Mouse (Mus musculus): ENCODE measurements around the gene Plcd3. TPM values are rescaled to one million over a fixed set of nuclear protein-coding genes. Genes with fewer than 3 reads are reported as not detected.

Gene Plcd3
- polyA plus RNA-seq, 1 experiment: 0.18 TPM

DNA sequence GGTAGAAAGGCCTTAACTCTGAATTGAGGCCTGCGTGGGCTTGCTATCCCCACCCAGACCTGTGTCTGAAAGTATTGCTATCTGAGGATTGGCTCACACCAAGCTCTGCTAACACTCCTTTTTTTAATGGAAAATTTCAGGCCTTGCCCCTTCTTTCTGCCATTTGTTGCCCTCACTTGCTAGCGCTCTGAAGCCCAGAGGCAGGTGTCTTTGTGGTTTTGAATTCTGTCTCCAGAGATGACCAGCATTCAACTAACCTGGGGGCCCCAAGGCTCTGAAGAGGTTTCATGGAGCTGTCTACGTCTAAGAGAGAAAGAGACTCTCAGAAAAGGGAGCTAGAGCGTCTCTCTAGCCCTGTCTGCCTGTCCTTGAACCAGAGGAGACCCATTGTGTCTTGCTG lies 33.2 kb downstream of the Plcd3 start:
- TF ChIP-seq GATA1 (IDR thresholded peaks at IDR 0.05; ENCODE audit: borderline replicate concordance, low read length) (no peak), FLI1 (IDR thresholded peaks at IDR 0.05; ENCODE audit: low read length) (no peak)
- Histone ChIP-seq H3K4me1 (no peaks in the 10 kb centered on the region), H3K4me3 (replicated peaks) (no peak overlapping the region), H3K27me3 (replicated peaks) (no peaks in the 10 kb centered on the region), H3K9me3 (no peaks in the 10 kb centered on the region), H3K36me3 (replicated peaks; ENCODE audit: low read length) (peaks cover 84% of the 10 kb centered on the region)

DNA sequence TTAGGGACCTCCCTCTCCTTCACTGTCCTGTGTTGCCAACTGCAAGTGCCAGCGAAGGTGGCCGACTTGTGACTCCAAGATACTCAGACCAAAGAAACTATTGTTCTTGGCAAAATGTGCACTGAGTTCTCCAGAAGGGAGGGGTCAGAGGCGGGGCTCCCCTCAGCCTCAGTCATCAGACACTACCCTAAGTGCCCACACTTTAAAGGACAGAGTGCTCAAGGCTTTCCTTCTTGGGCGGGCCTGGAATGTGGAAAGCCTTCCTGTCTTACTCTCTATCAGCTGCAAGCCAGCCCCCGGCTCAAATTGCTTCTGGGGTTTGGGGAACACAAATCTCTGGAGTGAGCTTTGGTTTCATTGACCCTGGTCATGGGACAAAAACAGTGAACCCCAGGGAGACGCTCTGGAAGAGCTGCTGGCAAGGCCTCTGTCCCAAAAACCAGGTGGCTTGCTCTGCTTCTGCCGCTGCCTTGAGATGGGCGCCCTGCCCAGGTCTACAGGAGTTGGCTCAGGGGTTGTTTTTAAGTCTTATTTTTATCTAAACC lies 33.9 kb downstream of the Plcd3 start:
- H3K9me3 ChIP-seq: no peaks in the 10 kb centered on the region
- TF ChIP-seq FLI1 (IDR thresholded peaks at IDR 0.05; ENCODE audit: low read length) (no peak), GATA1 (IDR thresholded peaks at IDR 0.05; ENCODE audit: borderline replicate concordance, low read length) (no peak)

DNA sequence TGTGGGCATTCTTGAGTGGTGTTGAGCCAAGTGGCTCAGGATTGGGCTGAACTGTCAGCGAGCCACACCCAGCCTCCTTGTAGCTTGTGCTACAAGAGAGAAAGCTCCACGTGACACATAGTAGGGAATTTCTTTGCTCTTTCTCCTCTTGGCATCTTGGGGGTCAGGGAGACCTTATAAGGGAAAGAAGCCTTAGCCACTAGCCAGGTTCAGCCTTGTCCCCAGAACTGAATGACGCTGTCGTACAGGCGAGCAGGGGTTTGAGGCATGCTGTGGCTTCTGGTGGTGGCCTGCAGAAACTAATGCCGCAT lies 34.5 kb downstream of the Plcd3 start:
- Histone ChIP-seq H3K4me3 (replicated peaks) (no peak overlapping the region), H3K27me3 (replicated peaks) (no peaks in the 10 kb centered on the region), H3K4me1 (no peaks in the 10 kb centered on the region), H3K9me3 (no peaks in the 10 kb centered on the region), H3K36me3 (replicated peaks; ENCODE audit: low read length) (peaks cover 95% of the 10 kb centered on the region)
- TF ChIP-seq FLI1 (IDR thresholded peaks at IDR 0.05; ENCODE audit: low read length) (no peak), GATA1 (IDR thresholded peaks at IDR 0.05; ENCODE audit: borderline replicate concordance, low read length) (no peak)

More for the DNA sequence above, 33.9 kb downstream of the Plcd3 start:
- no peaks in the 10 kb centered on the region for H3K4me1 ChIP-seq
- H3K36me3 ChIP-seq (replicated peaks; ENCODE audit: low read length): peaks cover 90% of the 10 kb centered on the region
- no peak overlapping the region for H3K4me3 ChIP-seq (replicated peaks)
- no peaks in the 10 kb centered on the region for H3K27me3 ChIP-seq (replicated peaks)

DNA sequence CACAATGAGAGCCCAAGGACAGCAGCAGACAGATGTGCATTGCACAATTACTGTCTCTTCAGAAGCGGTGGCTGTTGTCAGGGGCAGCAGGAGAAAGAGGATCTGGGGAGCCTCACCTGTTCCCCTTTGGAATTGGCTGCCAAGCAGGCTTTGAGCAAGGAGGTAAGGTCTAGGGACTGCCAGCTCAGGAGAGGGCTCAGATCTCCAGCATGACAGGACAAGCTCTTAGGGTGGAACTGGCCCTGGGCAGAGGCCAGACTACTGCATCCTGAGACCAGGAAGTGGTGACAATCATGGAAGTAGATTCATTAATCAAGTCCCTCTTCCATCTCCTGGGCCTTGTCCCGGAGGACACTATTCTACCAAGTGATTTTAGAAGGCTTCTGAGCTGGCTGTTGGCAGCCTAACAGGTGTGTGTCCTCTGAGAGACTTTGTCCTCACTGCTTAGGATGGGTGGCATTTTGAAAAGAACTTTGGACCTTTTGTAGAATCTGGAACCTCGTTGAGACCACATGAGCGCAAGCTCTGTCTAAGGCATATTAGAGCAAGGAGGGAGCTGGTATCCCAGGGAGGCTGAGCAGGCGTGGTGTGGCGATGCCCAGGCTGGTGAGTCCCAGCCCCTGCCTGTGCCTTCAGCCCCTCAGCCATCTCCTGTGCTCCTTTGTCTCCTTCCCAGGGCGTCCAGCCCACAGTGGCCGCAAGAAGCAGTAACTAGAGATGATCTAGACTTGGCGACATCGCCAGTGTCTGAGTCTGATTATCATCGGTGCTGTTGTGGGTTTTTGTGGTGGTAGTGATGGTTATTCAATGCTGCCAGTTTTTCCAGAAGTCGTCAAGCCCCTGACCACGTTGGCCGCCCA lies 35.0 kb downstream of the Plcd3 start:
- TF ChIP-seq FLI1 (IDR thresholded peaks at IDR 0.05; ENCODE audit: low read length) (no peak), GATA1 (IDR thresholded peaks at IDR 0.05; ENCODE audit: borderline replicate concordance, low read length) (no peak)
- no peaks in the 10 kb centered on the region for H3K9me3 ChIP-seq
- H3K4me3 ChIP-seq (replicated peaks): no peak overlapping the region
- H3K36me3 ChIP-seq (replicated peaks; ENCODE audit: low read length): peaks cover 98% of the 10 kb centered on the region
- no peaks in the 10 kb centered on the region for H3K4me1 ChIP-seq
- H3K27me3 ChIP-seq (replicated peaks): no peaks in the 10 kb centered on the region

DNA sequence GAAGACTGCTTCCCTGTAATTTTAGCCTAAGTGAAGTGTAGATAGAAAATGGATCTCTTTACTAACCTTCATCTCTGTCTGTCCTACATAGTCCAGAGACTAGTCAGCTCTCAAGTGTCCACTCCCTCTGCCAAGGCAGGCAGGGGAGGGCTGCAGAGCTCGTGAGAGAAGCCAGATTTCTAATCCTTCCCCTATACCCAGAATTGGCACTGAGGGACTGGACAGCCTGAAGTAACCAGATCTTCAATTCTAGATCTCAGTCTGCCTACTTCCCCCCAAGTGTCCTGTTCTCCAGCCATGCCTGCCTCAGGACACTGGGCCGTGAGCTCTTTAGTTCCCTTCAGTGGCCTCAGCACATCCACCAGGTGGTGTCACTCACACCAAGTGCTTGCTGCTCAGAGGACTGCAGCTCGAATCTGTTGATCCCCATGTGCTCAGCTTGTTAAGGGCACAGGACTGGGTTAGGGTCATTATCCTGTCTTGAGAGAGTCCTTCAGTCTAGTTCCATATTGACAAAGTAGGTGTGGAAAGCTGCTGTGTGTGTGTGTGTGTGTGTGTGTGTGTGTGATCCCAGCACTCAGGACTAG lies 42.9 kb downstream of the Plcd3 start:
- Histone ChIP-seq H3K36me3 (replicated peaks; ENCODE audit: low read length) (peaks cover 96% of the 10 kb centered on the region), H3K9me3 (no peaks in the 10 kb centered on the region), H3K4me3 (replicated peaks) (no peak overlapping the region), H3K27me3 (replicated peaks) (no peaks in the 10 kb centered on the region), H3K4me1 (peaks cover 12% of the 10 kb centered on the region)
- TF ChIP-seq FLI1 (IDR thresholded peaks at IDR 0.05; ENCODE audit: low read length) (no peak), GATA1 (IDR thresholded peaks at IDR 0.05; ENCODE audit: borderline replicate concordance, low read length) (no peak)

DNA sequence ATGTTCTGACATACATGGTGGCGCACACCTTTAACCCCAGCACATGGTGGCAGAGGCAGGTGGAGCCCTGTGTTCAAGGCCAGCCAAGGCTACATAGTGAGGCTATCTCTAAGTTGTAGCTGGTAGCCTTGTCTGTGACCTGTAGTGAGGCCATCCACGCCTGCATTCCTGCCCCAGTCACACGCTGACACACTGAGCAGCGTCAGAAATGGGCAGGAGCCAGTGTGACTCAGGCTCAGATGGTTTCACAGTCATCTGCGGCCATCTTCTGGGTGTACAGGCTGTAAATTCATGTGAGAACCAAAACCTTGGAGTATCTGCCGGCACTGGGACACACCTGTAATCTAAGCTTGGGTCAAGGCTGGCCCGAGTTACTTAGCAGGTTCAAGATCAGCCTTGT lies 44.8 kb downstream of the Plcd3 start:
- Histone ChIP-seq H3K4me1 (peaks cover 26% of the 10 kb centered on the region), H3K9me3 (no peaks in the 10 kb centered on the region), H3K36me3 (replicated peaks; ENCODE audit: low read length) (peaks cover 97% of the 10 kb centered on the region), H3K4me3 (replicated peaks) (peak overlapping the region; percentile 29), H3K27me3 (replicated peaks) (no peaks in the 10 kb centered on the region)
- TF ChIP-seq GATA1 (IDR thresholded peaks at IDR 0.05; ENCODE audit: borderline replicate concordance, low read length): no peak
- TF ChIP-seq FLI1 (IDR thresholded peaks at IDR 0.05; ENCODE audit: low read length): no peak

- peaks cover 34% of the 10 kb centered on the region for H3K4me1 ChIP-seq
- no peaks in the 10 kb centered on the region for H3K9me3 ChIP-seq
- no peaks in the 10 kb centered on the region for H3K27me3 ChIP-seq (replicated peaks)
- no peak overlapping the region for H3K4me3 ChIP-seq (replicated peaks)
- TF ChIP-seq GATA1 (IDR thresholded peaks at IDR 0.05; ENCODE audit: borderline replicate concordance, low read length) (no peak), FLI1 (IDR thresholded peaks at IDR 0.05; ENCODE audit: low read length) (no peak)
- peaks cover 95% of the 10 kb centered on the region for H3K36me3 ChIP-seq (replicated peaks; ENCODE audit: low read length)
These were observed 46.7 kb downstream of the Plcd3 start for GRCm38 (mm10) chr11:103054798-103055197.

GRCm38 (mm10) chr11:103053191-103054076 lies 48.0 kb downstream of the Plcd3 start:
- Histone ChIP-seq H3K4me3 (replicated peaks) (no peak overlapping the region), H3K4me1 (peaks cover 30% of the 10 kb centered on the region), H3K36me3 (replicated peaks; ENCODE audit: low read length) (peaks cover 86% of the 10 kb centered on the region), H3K27me3 (replicated peaks) (no peaks in the 10 kb centered on the region), H3K9me3 (no peaks in the 10 kb centered on the region)
- no peak for TF ChIP-seq GATA1 (IDR thresholded peaks at IDR 0.05; ENCODE audit: borderline replicate concordance, low read length)
- TF ChIP-seq FLI1 (IDR thresholded peaks at IDR 0.05; ENCODE audit: low read length): no peak

GRCm38 (mm10) chr11:103052078-103052477 lies 49.4 kb downstream of the Plcd3 start:
- H3K36me3 ChIP-seq (replicated peaks; ENCODE audit: low read length): peaks cover 79% of the 10 kb centered on the region
- no peaks in the 10 kb centered on the region for H3K27me3 ChIP-seq (replicated peaks)
- peaks cover 30% of the 10 kb centered on the region for H3K4me1 ChIP-seq
- TF ChIP-seq FLI1 (IDR thresholded peaks at IDR 0.05; ENCODE audit: low read length) (no peak), GATA1 (IDR thresholded peaks at IDR 0.05; ENCODE audit: borderline replicate concordance, low read length) (no peak)
- no peak overlapping the region for H3K4me3 ChIP-seq (replicated peaks)
- H3K9me3 ChIP-seq: no peaks in the 10 kb centered on the region

Measured in megakaryocyte, embryonic 14.5 days (primary cell).